Mouse (Mus musculus): ENCODE measurements at regions not wholly inside any gene's neighbourhood (a gene's known extent, or its start where the extent isn't known, plus 50 kb on each side); places are given as distances from the start of the nearest gene placed in this dataset.
"Not testable (repeated sequence)": the region's sequence is repeated elsewhere in the genome, so short reads cannot be mapped to it uniquely, and the experiment has no call there.

DNA sequence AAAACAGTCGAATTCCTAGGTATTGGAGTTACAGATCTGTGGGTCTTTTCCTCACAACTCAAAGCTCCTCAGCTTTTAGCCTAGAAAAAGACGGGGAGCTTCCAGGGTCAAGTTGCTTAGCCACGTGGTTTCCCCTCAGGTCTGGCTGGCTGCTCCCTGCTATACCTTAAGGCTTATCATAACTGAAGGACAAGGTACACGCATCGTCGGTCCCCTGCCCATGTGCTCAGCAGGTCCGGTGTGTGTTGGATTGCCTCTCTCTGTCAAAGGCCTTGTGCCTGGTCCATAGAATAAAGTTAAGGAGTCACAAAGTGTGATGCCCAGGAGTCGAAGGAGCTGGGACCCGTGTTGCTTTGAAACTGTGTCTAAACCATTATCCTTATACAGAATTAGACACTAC is 337.7 kb upstream of the Rgma start:
- Histone ChIP-seq H3K27me3 (ENCODE audit: insufficient read depth, low read length) (no peaks in the 10 kb centered on the region), H3K4me3 (ENCODE audit: low read depth, low read length) (no peak overlapping the region), H3K36me3 (ENCODE audit: insufficient read depth) (no peaks in the 10 kb centered on the region), H3K4me1 (ENCODE audit: insufficient read depth) (peaks cover 8% of the 10 kb centered on the region), H3K9me3 (ENCODE audit: low read depth, low read length) (no peaks in the 10 kb centered on the region), H3K4me2 (no peak overlapping the region), H3K27ac (ENCODE audit: low read depth) (no peak overlapping the region), H3K9ac (no peak overlapping the region)
- DNase-seq (no peak), ATAC-seq (ENCODE audit: insufficient read depth) (no peak)
- WGBS: 76% methylated on average over 9 of the region's 9 CpGs
- TF ChIP-seq CTCF (IDR thresholded peaks at IDR 0.05; ENCODE audit: low read depth): no peak

DNA sequence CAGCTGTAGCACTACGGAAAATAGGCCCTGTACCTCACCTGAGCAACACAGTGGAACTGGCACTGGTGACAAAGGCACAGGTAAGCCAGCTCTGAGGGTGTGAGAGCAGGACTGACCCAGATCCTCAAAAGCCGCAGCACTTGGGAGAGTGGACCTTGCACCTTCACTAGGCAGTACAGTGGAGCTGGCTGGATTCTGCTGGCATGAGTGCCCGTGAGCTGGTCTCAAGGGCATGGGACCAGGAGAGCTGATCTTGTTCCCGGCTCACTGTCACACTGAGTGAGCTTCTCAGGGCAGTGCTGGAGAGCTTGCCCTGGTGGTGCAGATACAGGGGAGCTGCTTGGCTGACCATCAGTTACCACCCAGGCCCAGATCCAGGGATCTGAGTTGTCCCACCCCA is 335.4 kb upstream of the Rgma start:
- no peak overlapping the region for H3K4me3 ChIP-seq (ENCODE audit: low read depth, low read length)
- DNase-seq: no peak
- WGBS: 89% methylated on average over 4 of the region's 4 CpGs
- no peak overlapping the region for H3K27ac ChIP-seq (ENCODE audit: low read depth)
- H3K9ac ChIP-seq: no peak overlapping the region
- H3K27me3 ChIP-seq (ENCODE audit: insufficient read depth, low read length): no peaks in the 10 kb centered on the region
- no peaks in the 10 kb centered on the region for H3K36me3 ChIP-seq (ENCODE audit: insufficient read depth)
- no peak overlapping the region for H3K4me2 ChIP-seq
- no peak for TF ChIP-seq CTCF (IDR thresholded peaks at IDR 0.05; ENCODE audit: low read depth)
- peaks cover 8% of the 10 kb centered on the region for H3K4me1 ChIP-seq (ENCODE audit: insufficient read depth)
- H3K9me3 ChIP-seq (ENCODE audit: low read depth, low read length): no peaks in the 10 kb centered on the region
- no peak for ATAC-seq (ENCODE audit: insufficient read depth)

DNA sequence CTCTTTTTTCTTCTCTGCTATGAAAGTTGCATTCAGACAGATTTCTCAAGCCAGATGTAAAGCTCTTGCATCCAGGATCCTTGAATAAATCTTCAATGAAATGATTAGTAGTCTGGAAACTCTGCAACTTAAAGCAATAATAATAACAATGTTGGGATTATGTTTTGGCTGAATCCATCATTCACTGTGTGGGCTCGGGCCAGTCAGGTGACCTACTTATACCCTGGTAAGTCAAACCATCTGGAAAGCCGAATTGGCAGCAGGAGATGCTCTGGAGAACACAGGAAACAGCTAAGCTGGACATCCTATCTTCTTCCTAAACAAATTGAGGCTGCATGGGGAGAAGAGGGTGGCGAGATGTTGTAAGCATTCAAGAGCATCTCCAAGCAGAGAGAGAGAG is 331.0 kb upstream of the Rgma start:
- Histone ChIP-seq H3K9ac (no peak overlapping the region), H3K4me3 (ENCODE audit: low read depth, low read length) (no peak overlapping the region)
- ATAC-seq (ENCODE audit: insufficient read depth): no peak

GRCm38 (mm10) chr7:73055891-73056290 is 319.4 kb upstream of the Rgma start:
- ATAC-seq (ENCODE audit: insufficient read depth): no peak
- no peak for TF ChIP-seq CTCF (IDR thresholded peaks at IDR 0.05; ENCODE audit: low read depth)
- WGBS: 78% methylated on average over 2 of the region's 2 CpGs

More for the DNA sequence above, 331.0 kb upstream of the Rgma start:
- no peak for TF ChIP-seq CTCF (IDR thresholded peaks at IDR 0.05; ENCODE audit: low read depth)
- Histone ChIP-seq H3K36me3 (ENCODE audit: insufficient read depth) (no peaks in the 10 kb centered on the region), H3K27me3 (ENCODE audit: insufficient read depth, low read length) (no peaks in the 10 kb centered on the region), H3K27ac (ENCODE audit: low read depth) (no peak overlapping the region), H3K4me2 (no peak overlapping the region), H3K9me3 (ENCODE audit: low read depth, low read length) (no peaks in the 10 kb centered on the region), H3K4me1 (ENCODE audit: insufficient read depth) (no peaks in the 10 kb centered on the region)
- no peak for DNase-seq
- 55% methylated on average over 3 of the region's 3 CpGs for WGBS

GRCm38 (mm10) chr7:73063556-73063955 is 311.8 kb upstream of the Rgma start:
- Histone ChIP-seq H3K4me2 (no peak overlapping the region), H3K4me3 (ENCODE audit: low read depth, low read length) (no peak overlapping the region), H3K9me3 (ENCODE audit: low read depth, low read length) (no peaks in the 10 kb centered on the region), H3K4me1 (ENCODE audit: insufficient read depth) (no peaks in the 10 kb centered on the region), H3K27me3 (ENCODE audit: insufficient read depth, low read length) (no peaks in the 10 kb centered on the region), H3K36me3 (ENCODE audit: insufficient read depth) (no peaks in the 10 kb centered on the region), H3K27ac (ENCODE audit: low read depth) (no peak overlapping the region), H3K9ac (no peak overlapping the region)
- 81% methylated on average over 3 of the region's 3 CpGs for WGBS
- ATAC-seq (ENCODE audit: insufficient read depth) (no peak), DNase-seq (no peak)
- no peak for TF ChIP-seq CTCF (IDR thresholded peaks at IDR 0.05; ENCODE audit: low read depth)

More at GRCm38 (mm10) chr7:73055891-73056290, 319.4 kb upstream of the Rgma start:
- Histone ChIP-seq H3K27ac (ENCODE audit: low read depth) (no peak overlapping the region), H3K4me3 (ENCODE audit: low read depth, low read length) (no peak overlapping the region), H3K4me1 (ENCODE audit: insufficient read depth) (no peaks in the 10 kb centered on the region), H3K9me3 (ENCODE audit: low read depth, low read length) (no peaks in the 10 kb centered on the region), H3K9ac (no peak overlapping the region), H3K36me3 (ENCODE audit: insufficient read depth) (no peaks in the 10 kb centered on the region), H3K4me2 (no peak overlapping the region), H3K27me3 (ENCODE audit: insufficient read depth, low read length) (no peaks in the 10 kb centered on the region)
- DNase-seq: no peak

GRCm38 (mm10) chr7:73068534-73068933 is 306.8 kb upstream of the Rgma start:
- no peaks in the 10 kb centered on the region for H3K9me3 ChIP-seq (ENCODE audit: low read depth, low read length)
- DNase-seq: no peak
- no peak overlapping the region for H3K4me2 ChIP-seq
- ATAC-seq (ENCODE audit: insufficient read depth): no peak
- no peak for TF ChIP-seq CTCF (IDR thresholded peaks at IDR 0.05; ENCODE audit: low read depth)
- no peak overlapping the region for H3K27ac ChIP-seq (ENCODE audit: low read depth)
- no peaks in the 10 kb centered on the region for H3K36me3 ChIP-seq (ENCODE audit: insufficient read depth)
- H3K9ac ChIP-seq: no peak overlapping the region
- H3K27me3 ChIP-seq (ENCODE audit: insufficient read depth, low read length): no peaks in the 10 kb centered on the region
- 90% methylated on average over 1 of the region's 1 CpGs for WGBS
- no peak overlapping the region for H3K4me3 ChIP-seq (ENCODE audit: low read depth, low read length)
- no peaks in the 10 kb centered on the region for H3K4me1 ChIP-seq (ENCODE audit: insufficient read depth)

DNA sequence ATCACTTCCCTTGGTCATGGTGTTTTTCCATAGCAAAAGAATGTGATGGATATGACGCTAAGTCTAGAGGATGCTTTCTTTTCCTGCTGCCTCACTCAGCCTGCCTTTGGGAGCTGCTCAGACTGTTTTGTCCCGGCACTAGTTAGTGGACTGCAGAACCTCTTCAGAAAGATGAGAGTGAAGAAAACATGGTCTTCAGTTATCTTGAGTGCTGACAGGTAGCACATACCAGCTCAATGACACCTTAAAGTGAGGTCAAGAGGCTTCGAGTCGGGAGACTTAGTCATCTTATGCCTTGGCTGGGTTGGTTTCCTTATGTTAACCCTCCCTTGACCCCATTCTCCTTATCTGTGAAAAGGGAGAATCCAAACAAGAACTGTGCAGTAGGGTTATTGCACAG is 306.0 kb upstream of the Rgma start:
- no peak overlapping the region for H3K27ac ChIP-seq (ENCODE audit: low read depth)
- no peaks in the 10 kb centered on the region for H3K4me1 ChIP-seq (ENCODE audit: insufficient read depth)
- no peaks in the 10 kb centered on the region for H3K36me3 ChIP-seq (ENCODE audit: insufficient read depth)
- no peak overlapping the region for H3K9ac ChIP-seq
- DNase-seq (no peak), ATAC-seq (ENCODE audit: insufficient read depth) (no peak)
- no peak for TF ChIP-seq CTCF (IDR thresholded peaks at IDR 0.05; ENCODE audit: low read depth)
- H3K9me3 ChIP-seq (ENCODE audit: low read depth, low read length): no peaks in the 10 kb centered on the region
- H3K4me3 ChIP-seq (ENCODE audit: low read depth, low read length): no peak overlapping the region
- H3K27me3 ChIP-seq (ENCODE audit: insufficient read depth, low read length): no peaks in the 10 kb centered on the region
- H3K4me2 ChIP-seq: no peak overlapping the region
- 19% methylated on average over 4 of the region's 4 CpGs for WGBS

DNA sequence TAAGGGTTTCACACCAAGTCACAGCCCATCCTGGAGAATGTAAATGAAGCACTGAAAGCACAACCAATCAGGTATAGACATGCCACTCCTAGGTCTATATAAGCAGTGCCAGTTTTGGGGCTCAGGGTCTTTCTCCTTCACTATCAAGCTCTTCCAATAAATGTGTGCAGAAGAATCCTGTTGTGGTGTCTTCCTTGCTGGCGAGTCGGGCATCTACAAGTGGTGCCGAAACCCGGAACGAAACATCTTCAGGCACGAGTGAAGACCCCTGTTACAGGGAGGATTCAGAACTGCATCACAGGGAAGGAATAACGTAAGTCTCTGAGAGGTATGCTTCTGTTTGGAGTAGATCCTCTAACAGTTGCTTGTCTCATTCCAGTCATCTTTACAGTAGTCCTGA is 299.9 kb upstream of the Rgma start:
- not testable (repeated sequence) for H3K27ac ChIP-seq (ENCODE audit: low read depth); H3K4me2 ChIP-seq; H3K27me3 ChIP-seq (ENCODE audit: insufficient read depth, low read length); H3K9ac ChIP-seq; H3K4me1 ChIP-seq (ENCODE audit: insufficient read depth); H3K36me3 ChIP-seq (ENCODE audit: insufficient read depth); DNase-seq; H3K9me3 ChIP-seq (ENCODE audit: low read depth, low read length); ATAC-seq (ENCODE audit: insufficient read depth); H3K4me3 ChIP-seq (ENCODE audit: low read depth, low read length)
- WGBS: 98% methylated on average over 7 of the region's 7 CpGs

Measured in lung, embryonic 14.5 days (tissue).